Mouse (Mus musculus): Measurements from ENCODE around the gene Fiz1. TPM values are rescaled to one million over a fixed set of nuclear protein-coding genes. Genes with fewer than 3 reads are reported as not detected.

The Fiz1 gene
- total RNA-seq, 2 experiments from 2014 or later = 32.7 to 34.8 TPM

GRCm38 (mm10) chr7:4964272-4964671 lies 50.2 kb downstream of the Fiz1 start, which contains the start of gene Sbk2:
TSS of gene Sbk2 (minus strand) at chr7:4964406.
- peak; percentile 94 for ATAC-seq (replicated peaks; ENCODE audit: low FRiP score, low TSS enrichment, poor library complexity, severe bottlenecking)

GRCm38 (mm10) chr7:4963527-4963926 lies 51.0 kb downstream of the Fiz1 start:
- no peak for ATAC-seq (replicated peaks; ENCODE audit: low FRiP score, low TSS enrichment, poor library complexity, severe bottlenecking)

- no peak for ATAC-seq (replicated peaks; ENCODE audit: low FRiP score, low TSS enrichment, poor library complexity, severe bottlenecking)
Measured at GRCm38 (mm10) chr7:4957361-4957760, 57.1 kb downstream of the Fiz1 start.

Other genes starting within 250 kb of the Fiz1 start
- not detected in 2 replicates for gene Fam71e2, start 243.4 kb downstream of the Fiz1 start, total RNA-seq (2014; fragmentation: Nextera tagmentation)
- gene Fam71e2, start 243.4 kb downstream of the Fiz1 start, total RNA-seq (2017) = not detected in 2 replicates
- gene Il11, start 231.8 kb downstream of the Fiz1 start, total RNA-seq (2014; fragmentation: Nextera tagmentation) = not detected in 2 replicates
- gene Il11, start 231.8 kb downstream of the Fiz1 start, total RNA-seq (2017) = 0.15 TPM in 1 of 2 replicates, not detected in the other
- gene Tmem190, start 231.8 kb downstream of the Fiz1 start, total RNA-seq (2014; fragmentation: Nextera tagmentation) = not detected in 2 replicates
- not detected in 2 replicates for gene Tmem190, start 231.8 kb downstream of the Fiz1 start, total RNA-seq (2017)
- 15.1 and 17.8 TPM in 2 replicates for gene Tmem238, start 225.0 kb downstream of the Fiz1 start, total RNA-seq (2014; fragmentation: Nextera tagmentation)
- gene Tmem238, start 225.0 kb downstream of the Fiz1 start, total RNA-seq (2017) = 21.3 and 26.1 TPM in 2 replicates
- gene Rpl28, start 221.8 kb downstream of the Fiz1 start, total RNA-seq (2014; fragmentation: Nextera tagmentation) = 3,204 and 3,219 TPM in 2 replicates
- 676 and 1,069 TPM in 2 replicates for gene Rpl28, start 221.8 kb downstream of the Fiz1 start, total RNA-seq (2017)
- 291 and 381 TPM in 2 replicates for gene Ube2s, start 202.1 kb downstream of the Fiz1 start, total RNA-seq (2014; fragmentation: Nextera tagmentation)
- 146 and 204 TPM in 2 replicates for gene Ube2s, start 202.1 kb downstream of the Fiz1 start, total RNA-seq (2017)
- 0.31 TPM in 1 of 2 replicates, not detected in the other for gene Shisa7, start 170.0 kb downstream of the Fiz1 start, total RNA-seq (2014; fragmentation: Nextera tagmentation)
- not detected in 2 replicates for gene Shisa7, start 170.0 kb downstream of the Fiz1 start, total RNA-seq (2017)
- 1.8 and 12.5 TPM in 2 replicates for gene Isoc2b, start 144.4 kb downstream of the Fiz1 start, total RNA-seq (2014; fragmentation: Nextera tagmentation)
- gene Isoc2b, start 144.4 kb downstream of the Fiz1 start, total RNA-seq (2017) = 13.3 and 86.2 TPM in 2 replicates
- 7.9 and 9.6 TPM in 2 replicates for gene Isoc2a, start 137.5 kb downstream of the Fiz1 start, total RNA-seq (2014; fragmentation: Nextera tagmentation)
- gene Isoc2a, start 137.5 kb downstream of the Fiz1 start, total RNA-seq (2017) = 7.4 and 13.2 TPM in 2 replicates
- not detected in 2 replicates for gene Gm36210, start 108.2 kb downstream of the Fiz1 start, total RNA-seq (2014; fragmentation: Nextera tagmentation)
- not detected in 2 replicates for gene Gm36210, start 108.2 kb downstream of the Fiz1 start, total RNA-seq (2017)
- gene Zfp628, start 99.5 kb downstream of the Fiz1 start, total RNA-seq (2014; fragmentation: Nextera tagmentation) = 8.2 and 11.6 TPM in 2 replicates
- 1.1 and 1.2 TPM in 2 replicates for gene Zfp628, start 99.5 kb downstream of the Fiz1 start, total RNA-seq (2017)
- 6.6 TPM in 1 of 2 replicates, not detected in the other for gene Nat14, start 92.7 kb downstream of the Fiz1 start, total RNA-seq (2014; fragmentation: Nextera tagmentation)
- gene Nat14, start 92.7 kb downstream of the Fiz1 start, total RNA-seq (2017) = 0.23 and 1.9 TPM in 2 replicates
- not detected in 2 replicates for gene Ssc5d, start 88.9 kb downstream of the Fiz1 start, total RNA-seq (2014; fragmentation: Nextera tagmentation)
- not detected in 2 replicates for gene Ssc5d, start 88.9 kb downstream of the Fiz1 start, total RNA-seq (2017)
- gene Sbk2, start 50.3 kb downstream of the Fiz1 start, total RNA-seq (2014; fragmentation: Nextera tagmentation) = 0.69 TPM in 1 of 2 replicates, not detected in the other
- not detected in 2 replicates for gene Sbk2, start 50.3 kb downstream of the Fiz1 start, total RNA-seq (2017)
- gene Sbk3, start 43.5 kb downstream of the Fiz1 start, total RNA-seq (2014; fragmentation: Nextera tagmentation) = not detected in 2 replicates
- not detected in 2 replicates for gene Sbk3, start 43.5 kb downstream of the Fiz1 start, total RNA-seq (2017)
- 12.0 and 32.5 TPM in 2 replicates for gene Zfp579, start 18.5 kb downstream of the Fiz1 start, total RNA-seq (2014; fragmentation: Nextera tagmentation)
- 0.76 and 2.2 TPM in 2 replicates for gene Zfp579, start 18.5 kb downstream of the Fiz1 start, total RNA-seq (2017)
- 16.6 and 19.9 TPM in 2 replicates for gene Zfp524, start 282 bp downstream of the Fiz1 start, total RNA-seq (2014; fragmentation: Nextera tagmentation)
- 3.0 and 9.3 TPM in 2 replicates for gene Zfp524, start 282 bp downstream of the Fiz1 start, total RNA-seq (2017)
- 2.6 TPM in 1 of 2 replicates, not detected in the other for gene Gm44973, start 799 bp upstream of the Fiz1 start, total RNA-seq (2014; fragmentation: Nextera tagmentation)
- gene Gm44973, start 799 bp upstream of the Fiz1 start, total RNA-seq (2017) = not detected in 2 replicates
- 22.7 and 24.4 TPM in 2 replicates for gene Zfp865, start 5.7 kb upstream of the Fiz1 start, total RNA-seq (2014; fragmentation: Nextera tagmentation)
- gene Zfp865, start 5.7 kb upstream of the Fiz1 start, total RNA-seq (2017) = 7.8 and 9.8 TPM in 2 replicates
- gene Ccdc106, start 5.9 kb upstream of the Fiz1 start, total RNA-seq (2014; fragmentation: Nextera tagmentation) = not detected in 2 replicates
- gene Ccdc106, start 5.9 kb upstream of the Fiz1 start, total RNA-seq (2017) = 0.42 and 0.56 TPM in 2 replicates
- 1.3 and 2.0 TPM in 2 replicates for gene 4632433K11Rik, start 19.4 kb upstream of the Fiz1 start, total RNA-seq (2014; fragmentation: Nextera tagmentation)
- 0.23 TPM in 1 of 2 replicates, not detected in the other for gene 4632433K11Rik, start 19.4 kb upstream of the Fiz1 start, total RNA-seq (2017)
- 1.0 and 1.9 TPM in 2 replicates for gene Zfp784, start 23.7 kb upstream of the Fiz1 start, total RNA-seq (2014; fragmentation: Nextera tagmentation)
- gene Zfp784, start 23.7 kb upstream of the Fiz1 start, total RNA-seq (2017) = 0.09 and 2.9 TPM in 2 replicates
- 1.3 and 2.1 TPM in 2 replicates for gene Zfp580, start 36.8 kb upstream of the Fiz1 start, total RNA-seq (2014; fragmentation: Nextera tagmentation)
- not detected in 2 replicates for gene Zfp580, start 36.8 kb upstream of the Fiz1 start, total RNA-seq (2017)
- gene U2af2, start 47.4 kb upstream of the Fiz1 start, total RNA-seq (2014; fragmentation: Nextera tagmentation) = 259 and 276 TPM in 2 replicates
- gene U2af2, start 47.4 kb upstream of the Fiz1 start, total RNA-seq (2017) = 284 and 302 TPM in 2 replicates
- gene Epn1, start 65.5 kb upstream of the Fiz1 start, total RNA-seq (2014; fragmentation: Nextera tagmentation) = 134 and 193 TPM in 2 replicates
- gene Epn1, start 65.5 kb upstream of the Fiz1 start, total RNA-seq (2017) = 51.1 and 62.6 TPM in 2 replicates
- not detected in 2 replicates for gene Rfpl4, start 102.3 kb upstream of the Fiz1 start, total RNA-seq (2014; fragmentation: Nextera tagmentation)
- gene Rfpl4, start 102.3 kb upstream of the Fiz1 start, total RNA-seq (2017) = not detected in 2 replicates
- gene Rasl2-9, start 111.3 kb upstream of the Fiz1 start, total RNA-seq (2014; fragmentation: Nextera tagmentation) = not detected in 2 replicates
- not detected in 2 replicates for gene Rasl2-9, start 111.3 kb upstream of the Fiz1 start, total RNA-seq (2017)
- not detected in 2 replicates for gene Vmn1r55, start 135.0 kb upstream of the Fiz1 start, total RNA-seq (2014; fragmentation: Nextera tagmentation)
- gene Vmn1r55, start 135.0 kb upstream of the Fiz1 start, total RNA-seq (2017) = not detected in 2 replicates
- gene Vmn1r56, start 182.1 kb upstream of the Fiz1 start, total RNA-seq (2014; fragmentation: Nextera tagmentation) = not detected in 2 replicates
- gene Vmn1r56, start 182.1 kb upstream of the Fiz1 start, total RNA-seq (2017) = not detected in 2 replicates
- gene Vmn1r57, start 203.8 kb upstream of the Fiz1 start, total RNA-seq (2014; fragmentation: Nextera tagmentation) = not detected in 2 replicates
- not detected in 2 replicates for gene Vmn1r57, start 203.8 kb upstream of the Fiz1 start, total RNA-seq (2017)

Data from megakaryocyte-erythroid progenitor cell, adult 5-6 weeks (primary cell).